Mouse (Mus musculus) liver, embryonic 11.5 days (tissue): Measurements from ENCODE around the gene Vgll4. TPM values are rescaled to one million over a fixed set of nuclear protein-coding genes. Genes with fewer than 3 reads are reported as not detected.

Experiments
- ATAC-seq: fragments of 200-750 bp; cut with Nextera tagmentation; replicated peaks from 2 replicates; pipeline ENCODE4 v1.8.0; 2017; ENCODE audit warnings: moderate number of reproducible peaks, mild to moderate bottlenecking, moderate TSS enrichment, moderate library complexity; ENCODE audit not compliant: low FRiP score
- DNase-seq: peaks from one replicate; pipeline ENCODE4 v3.0.0-alpha.2; 2017; ENCODE audit warnings: low spot score
- H3K27ac ChIP-seq: fragments of 300-500 bp; sonication (generic); 2 replicates; pipeline ENCODE4 v1.5.1; 2014; ENCODE audit warnings: mild to moderate bottlenecking, low read depth, low read length, control low read depth
- H3K27me3 ChIP-seq: fragments of 300-500 bp; sonication (generic); replicated peaks from 2 replicates; pipeline ENCODE4 v1.6.1; 2014; ENCODE audit warnings: low read length, mixed read lengths; ENCODE audit not compliant: control insufficient read depth, insufficient read depth
- H3K36me3 ChIP-seq: fragments of 300-500 bp; sonication (generic); 2 replicates; pipeline ENCODE4 v1.6.1; 2014; ENCODE audit warnings: mild to moderate bottlenecking, low read length, moderate library complexity, mixed read lengths; ENCODE audit not compliant: control insufficient read depth, insufficient read depth
- H3K4me1 ChIP-seq: fragments of 300-500 bp; sonication (generic); replicated peaks from 2 replicates; pipeline ENCODE4 v1.6.1; 2014; ENCODE audit warnings: low read length, mixed read lengths; ENCODE audit not compliant: control insufficient read depth, insufficient read depth
- H3K4me2 ChIP-seq: fragments of 300-500 bp; sonication (generic); 2 replicates; pipeline ENCODE4 v1.6.1; 2014; ENCODE audit warnings: mild to moderate bottlenecking, control low read depth, moderate library complexity
- H3K4me3 ChIP-seq: fragments of 300-500 bp; sonication (generic); 2 replicates; pipeline ENCODE4 v1.5.1; 2014; ENCODE audit warnings: low read depth, low read length, control low read depth
- H3K9ac ChIP-seq: fragments of 300-500 bp; sonication (generic); 2 replicates; pipeline ENCODE4 v1.6.1; 2014; ENCODE audit warnings: low read depth, low read length, control low read depth
- H3K9me3 ChIP-seq: fragments of 300-500 bp; sonication (generic); 2 replicates; pipeline ENCODE4 v1.6.1; 2016; ENCODE audit warnings: low read length, inconsistent platforms, mixed read lengths; ENCODE audit not compliant: control insufficient read depth
- WGBS: fragments of 180-500 bp; shearing (Covaris S2); extraction: QIAGEN DNeasy Blood & Tissue Kit; methylation state at CpG from one replicate; pipeline ENCODE4 v1.1.7; 2014; 5-methylcytosine and 5-hydroxymethylcytosine counted together
- polyA plus RNA-seq: library from polyadenylated mRNA; unstranded; fragments of >200 nt; fragmentation: Nextera tagmentation; extraction: Ambion mirVana; gene quantifications from 2 replicates; pipeline ENCODE4 v1.2.1, GENCODE M21; 2014

Gene Vgll4
- polyA plus RNA-seq, 1 experiment from 2014 or later, result 37.8 TPM

- ATAC-seq (peak; percentile 26; the same call in 1 of the 2 replicates), DNase-seq (no peak)
- H3K4me1 ChIP-seq, result peaks cover 74% of the 10 kb centered on the region
- WGBS, result 23% methylated on average over 4 of the region's 4 CpGs
- peak overlapping the region; percentile 61 for H3K9ac ChIP-seq
- no peaks in the 10 kb centered on the region for H3K27me3 ChIP-seq
- H3K9me3 ChIP-seq, result no peaks in the 10 kb centered on the region
- peak overlapping the region; percentile 69 for H3K4me2 ChIP-seq
- peak overlapping the region; percentile 97 for H3K27ac ChIP-seq
- H3K4me3 ChIP-seq, result peak overlapping the region; percentile 28; the same call in 1 of the 2 replicates
- no peaks in the 10 kb centered on the region; the same call in 1 of the 2 replicates for H3K36me3 ChIP-seq
These were observed 67.9 kb downstream of the Vgll4 start for GRCm38 (mm10) chr6:114901921-114902320.

DNA sequence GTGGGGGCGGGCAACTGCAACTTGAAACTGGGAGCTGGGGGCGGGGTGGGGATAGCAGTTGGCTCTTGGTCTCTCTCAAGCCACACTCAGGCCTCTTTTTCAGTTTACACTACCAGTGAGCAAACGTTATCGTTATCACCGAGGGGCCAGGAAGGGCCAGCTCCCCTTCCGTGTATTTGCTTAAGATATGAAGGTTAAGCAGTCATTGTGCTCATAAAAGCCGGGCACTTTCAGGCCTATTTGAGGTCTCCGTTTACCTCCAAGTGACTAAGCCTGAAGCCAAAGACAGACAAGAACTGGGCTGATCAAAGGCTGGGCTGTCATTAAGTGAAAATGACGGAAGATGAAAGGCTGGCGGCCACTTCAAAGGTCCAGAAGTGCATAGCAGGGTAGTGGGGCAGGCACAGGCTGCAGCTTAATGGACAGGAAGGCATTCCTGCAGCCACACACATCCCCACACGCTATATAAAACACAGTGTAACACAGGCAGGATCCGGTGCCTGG lies 68.4 kb downstream of the Vgll4 start:
- H3K27me3 ChIP-seq, result no peaks in the 10 kb centered on the region
- WGBS, result 8% methylated on average over 12 of the region's 12 CpGs
- ATAC-seq (peak; percentile 91), DNase-seq (peak; percentile 58)
- peak overlapping the region; percentile 97 for H3K27ac ChIP-seq
- peak overlapping the region; percentile 61 for H3K9ac ChIP-seq
- peaks cover 69% of the 10 kb centered on the region for H3K4me1 ChIP-seq
- H3K4me3 ChIP-seq, result peak overlapping the region; percentile 28; the same call in 1 of the 2 replicates
- peak overlapping the region; percentile 69 for H3K4me2 ChIP-seq
- no peaks in the 10 kb centered on the region; the same call in 1 of the 2 replicates for H3K36me3 ChIP-seq
- no peaks in the 10 kb centered on the region for H3K9me3 ChIP-seq

DNA sequence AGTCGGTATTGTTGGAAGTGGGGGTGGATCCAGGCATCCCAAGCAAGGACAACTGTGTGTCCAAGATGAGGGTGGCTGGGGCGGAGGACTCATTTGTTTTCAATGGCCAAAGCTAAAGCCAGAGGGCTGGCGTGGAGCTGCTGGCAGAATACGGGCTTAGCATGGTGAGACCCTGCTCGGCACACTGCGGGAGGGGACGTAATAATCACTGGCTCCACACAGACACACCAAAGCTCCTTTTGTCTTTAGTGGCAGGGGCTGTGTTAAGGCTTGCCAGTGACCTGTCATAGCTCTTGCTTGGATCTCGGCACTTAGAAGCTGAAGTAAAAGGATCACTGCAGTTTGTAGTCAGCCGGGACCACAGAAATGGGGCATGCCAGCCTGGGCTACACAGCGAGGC lies 69.6 kb downstream of the Vgll4 start:
- WGBS, result 59% methylated on average over 10 of the region's 10 CpGs
- H3K4me2 ChIP-seq, result peak overlapping the region; percentile 69
- no peak for ATAC-seq

GRCm38 (mm10) chr6:114899652-114900051 lies 70.1 kb downstream of the Vgll4 start:
- WGBS, result 39% methylated on average over 7 of the region's 7 CpGs
- H3K27me3 ChIP-seq, result no peaks in the 10 kb centered on the region
- no peak for DNase-seq
- H3K9me3 ChIP-seq, result no peaks in the 10 kb centered on the region
- H3K9ac ChIP-seq, result peak overlapping the region; percentile 39; the same call in 1 of the 2 replicates
- no peak overlapping the region for H3K4me3 ChIP-seq
- H3K4me2 ChIP-seq, result peak overlapping the region; percentile 69
- H3K36me3 ChIP-seq, result no peaks in the 10 kb centered on the region; the same call in 1 of the 2 replicates
- H3K4me1 ChIP-seq, result peaks cover 56% of the 10 kb centered on the region
- no peak for ATAC-seq
- H3K27ac ChIP-seq, result peak overlapping the region; percentile 97

More for the DNA sequence above, 69.6 kb downstream of the Vgll4 start:
- H3K9ac ChIP-seq, result peak overlapping the region; percentile 39; the same call in 1 of the 2 replicates
- H3K27me3 ChIP-seq, result no peaks in the 10 kb centered on the region
- H3K27ac ChIP-seq, result peak overlapping the region; percentile 97
- no peaks in the 10 kb centered on the region for H3K9me3 ChIP-seq
- H3K4me3 ChIP-seq, result no peak overlapping the region
- peaks cover 58% of the 10 kb centered on the region for H3K4me1 ChIP-seq
- DNase-seq, result no peak
- no peaks in the 10 kb centered on the region; the same call in 1 of the 2 replicates for H3K36me3 ChIP-seq

GRCm38 (mm10) chr6:114898949-114899348 lies 70.8 kb downstream of the Vgll4 start:
- 74% methylated on average over 4 of the region's 4 CpGs for WGBS
- no peak overlapping the region for H3K27ac ChIP-seq
- no peak for ATAC-seq

GRCm38 (mm10) chr6:114896281-114896680 lies 73.5 kb downstream of the Vgll4 start:
- no peak overlapping the region; the same call in 1 of the 2 replicates for H3K27ac ChIP-seq
- 93% methylated on average over 2 of the region's 2 CpGs for WGBS
- H3K36me3 ChIP-seq, result peaks cover 2% of the 10 kb centered on the region; the same call in 1 of the 2 replicates

More at GRCm38 (mm10) chr6:114898949-114899348, 70.8 kb downstream of the Vgll4 start:
- H3K27me3 ChIP-seq, result no peaks in the 10 kb centered on the region
- H3K4me2 ChIP-seq, result no peak overlapping the region
- no peak overlapping the region for H3K9ac ChIP-seq
- no peak for DNase-seq
- H3K9me3 ChIP-seq, result no peaks in the 10 kb centered on the region
- H3K36me3 ChIP-seq, result peaks cover 2% of the 10 kb centered on the region; the same call in 1 of the 2 replicates
- H3K4me3 ChIP-seq, result no peak overlapping the region
- peaks cover 56% of the 10 kb centered on the region for H3K4me1 ChIP-seq

GRCm38 (mm10) chr6:114895191-114895590 lies 74.6 kb downstream of the Vgll4 start:
- Histone ChIP-seq H3K27me3 (no peaks in the 10 kb centered on the region), H3K4me1 (peaks cover 52% of the 10 kb centered on the region), H3K9me3 (no peaks in the 10 kb centered on the region), H3K9ac (no peak overlapping the region), H3K4me3 (no peak overlapping the region), H3K4me2 (no peak overlapping the region), H3K27ac (no peak overlapping the region), H3K36me3 (peaks cover 2% of the 10 kb centered on the region; the same call in 1 of the 2 replicates)
- ATAC-seq, result no peak
- WGBS, result 90% methylated on average over 7 of the region's 7 CpGs
- no peak for DNase-seq

More at GRCm38 (mm10) chr6:114896281-114896680, 73.5 kb downstream of the Vgll4 start:
- Histone ChIP-seq H3K4me1 (peaks cover 54% of the 10 kb centered on the region), H3K9ac (no peak overlapping the region), H3K4me3 (no peak overlapping the region), H3K27me3 (no peaks in the 10 kb centered on the region), H3K9me3 (no peaks in the 10 kb centered on the region), H3K4me2 (no peak overlapping the region)
- ATAC-seq, result no peak
- no peak for DNase-seq

GRCm38 (mm10) chr6:114894548-114895106 lies 75.2 kb downstream of the Vgll4 start:
- peak overlapping the region; percentile 47 for H3K27ac ChIP-seq
- H3K4me3 ChIP-seq, result no peak overlapping the region
- H3K9ac ChIP-seq, result peak overlapping the region; percentile 54
- 0 out of 2 replicates have a peak, but pooled peaks have one; percentile 13 for ATAC-seq
- H3K4me1 ChIP-seq, result peaks cover 46% of the 10 kb centered on the region
- peaks cover 2% of the 10 kb centered on the region; the same call in 1 of the 2 replicates for H3K36me3 ChIP-seq
- no peak for DNase-seq
- no peaks in the 10 kb centered on the region for H3K9me3 ChIP-seq
- peak overlapping the region; percentile 38 for H3K4me2 ChIP-seq
- no peaks in the 10 kb centered on the region for H3K27me3 ChIP-seq
- WGBS, result 44% methylated on average over 4 of the region's 4 CpGs
